Mouse (Mus musculus) heart, adult 9 months (tissue): ENCODE data around the gene Ephb1.

Experiments used
- DNase-seq, 2 experiments: peaks; one replicate each; pipeline ENCODE4 v3.0.0; 2022; ENCODE audit warnings: low spot score in 2 of 2

Gene Ephb1

DNA sequence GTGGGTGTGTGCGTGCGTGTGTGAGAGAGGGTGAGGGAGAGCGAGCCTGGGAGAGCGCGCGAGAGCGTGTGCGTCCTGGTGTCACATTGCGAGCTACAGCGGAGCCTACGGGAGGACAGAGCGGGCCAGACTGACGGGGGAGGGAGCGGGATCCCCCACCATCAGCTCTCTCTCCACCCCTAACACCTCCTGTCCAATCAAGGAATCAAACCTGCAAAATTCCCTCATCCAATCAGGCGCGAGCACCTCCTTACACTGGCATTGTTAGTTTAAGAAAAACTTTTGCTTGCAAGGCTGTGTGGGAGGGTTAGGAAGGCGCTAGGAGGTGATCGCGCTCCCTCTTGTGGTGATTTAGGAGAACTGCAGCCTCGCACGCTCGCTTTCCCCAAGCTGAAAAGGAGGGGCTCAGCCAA lies at the start of gene Ephb1:
Gene Ephb1, minus strand, starts transcription at position 133 of the 413 bp plus-strand sequence.
- DNase-seq: peak; percentile 85 to 86

DNA sequence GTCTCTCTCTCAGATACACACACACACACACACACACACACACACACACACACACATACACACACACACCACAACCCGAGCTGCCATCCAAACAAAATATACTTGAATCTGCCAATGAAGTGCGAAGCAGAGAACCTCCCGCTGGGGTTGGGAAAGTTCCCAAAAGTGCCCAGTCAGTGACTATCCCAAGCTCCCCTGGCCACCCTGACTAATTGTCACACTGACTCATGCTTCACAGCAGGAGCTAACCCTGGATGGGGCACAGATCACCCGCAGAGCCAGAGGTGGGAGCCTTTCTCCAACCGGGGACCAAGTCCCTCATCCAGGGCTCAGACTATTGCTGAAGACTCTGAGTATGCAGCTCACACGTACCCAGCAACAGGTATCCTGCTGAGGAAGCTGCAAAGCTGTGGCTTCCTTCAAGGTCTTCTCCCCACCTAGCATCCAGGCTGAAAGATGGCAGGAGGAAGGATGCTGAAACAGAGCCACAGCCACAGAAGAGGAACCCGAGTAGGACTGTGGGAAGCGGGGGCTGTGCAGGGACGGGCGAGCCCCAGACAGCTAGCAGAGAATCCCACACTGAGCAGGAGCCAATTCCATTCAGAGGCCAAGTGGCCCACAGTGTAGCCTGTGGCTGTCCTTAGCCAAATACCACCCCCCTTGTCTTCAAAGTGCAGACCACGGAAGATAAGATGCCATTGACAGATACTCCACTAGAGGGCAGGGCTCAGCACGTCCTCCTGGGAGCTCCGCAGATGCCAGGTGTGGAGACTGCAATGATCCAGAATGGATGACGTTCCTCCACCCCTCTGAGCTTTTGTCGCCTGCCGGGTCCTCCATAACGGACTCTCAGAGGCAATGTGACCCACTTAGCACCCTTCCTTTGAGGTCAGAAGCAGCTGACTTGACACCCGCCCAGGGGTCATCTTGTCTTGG lies 48.9 kb upstream of the Ephb1 start:
- peak; percentile 37 to 44 for DNase-seq

DNA sequence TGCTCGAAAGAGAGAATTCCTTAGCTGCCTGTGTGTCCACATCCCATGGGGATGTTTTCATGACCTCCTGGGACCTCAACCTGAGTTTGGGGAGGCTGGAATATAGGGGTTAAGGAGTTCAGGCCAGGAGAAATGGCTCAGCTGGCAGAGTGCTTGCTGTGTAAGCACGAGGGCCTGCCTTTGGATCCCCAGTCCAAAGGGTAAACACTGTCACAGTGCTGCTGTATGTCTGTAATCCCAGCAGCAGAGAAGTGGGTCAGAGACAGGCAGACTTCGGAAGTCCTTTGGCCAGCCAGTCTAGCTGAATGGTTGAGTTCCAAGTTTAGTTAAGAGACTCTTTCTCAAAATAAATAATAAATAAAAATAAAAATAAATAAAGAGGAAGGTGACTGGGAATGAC lies 48.2 kb upstream of the Ephb1 start:
- DNase-seq: no peak

DNA sequence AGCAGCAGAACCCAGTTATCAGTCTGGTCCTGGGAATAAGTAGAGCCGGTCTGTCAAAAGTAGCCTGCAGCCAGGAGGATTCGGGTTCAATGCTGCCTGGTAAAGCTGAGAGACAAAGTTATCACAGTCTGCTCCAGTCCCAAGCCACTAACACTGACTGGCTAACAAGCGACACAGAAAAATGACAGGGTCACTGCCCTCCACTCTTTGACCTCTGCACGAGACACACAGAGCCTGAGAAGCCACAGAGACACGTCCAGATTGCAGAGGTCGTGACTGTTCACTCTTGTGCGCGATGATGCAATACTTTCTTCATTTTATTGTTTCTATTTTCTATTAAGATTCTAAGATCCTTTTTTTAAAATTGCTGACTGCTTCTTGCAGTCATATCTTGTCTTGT lies 33.8 kb upstream of the Ephb1 start:
- no peak for DNase-seq

DNA sequence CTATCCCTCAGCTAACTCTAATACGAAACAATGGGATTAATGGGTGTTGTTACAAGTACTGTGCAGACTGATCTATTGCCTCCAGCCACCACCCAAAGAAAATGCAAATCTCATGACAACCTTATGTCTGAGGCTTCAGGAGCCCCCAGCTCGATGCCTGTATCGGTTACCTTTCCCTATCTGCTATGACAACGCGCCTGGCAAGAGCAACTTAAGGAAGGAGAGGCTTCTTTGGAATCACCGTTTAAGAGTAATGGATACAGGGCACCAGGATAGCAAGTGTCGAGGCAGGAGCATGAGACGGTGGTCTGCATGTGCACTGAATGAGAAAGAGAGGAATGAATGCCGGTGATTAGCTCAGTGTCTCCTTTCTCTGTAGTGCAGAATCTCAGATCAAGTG lies 32.3 kb upstream of the Ephb1 start:
- no peak for DNase-seq

- no peak for DNase-seq
Observed at GRCm38 (mm10) chr9:102380235-102380634, 25.7 kb upstream of the Ephb1 start.

- DNase-seq: no peak
Observed at GRCm38 (mm10) chr9:102374661-102375060, 20.2 kb upstream of the Ephb1 start.

- DNase-seq: no peak
Observed at GRCm38 (mm10) chr9:102373886-102374285, 19.4 kb upstream of the Ephb1 start.

GRCm38 (mm10) chr9:102371936-102372335 lies 17.4 kb upstream of the Ephb1 start:
- DNase-seq: no peak

DNA sequence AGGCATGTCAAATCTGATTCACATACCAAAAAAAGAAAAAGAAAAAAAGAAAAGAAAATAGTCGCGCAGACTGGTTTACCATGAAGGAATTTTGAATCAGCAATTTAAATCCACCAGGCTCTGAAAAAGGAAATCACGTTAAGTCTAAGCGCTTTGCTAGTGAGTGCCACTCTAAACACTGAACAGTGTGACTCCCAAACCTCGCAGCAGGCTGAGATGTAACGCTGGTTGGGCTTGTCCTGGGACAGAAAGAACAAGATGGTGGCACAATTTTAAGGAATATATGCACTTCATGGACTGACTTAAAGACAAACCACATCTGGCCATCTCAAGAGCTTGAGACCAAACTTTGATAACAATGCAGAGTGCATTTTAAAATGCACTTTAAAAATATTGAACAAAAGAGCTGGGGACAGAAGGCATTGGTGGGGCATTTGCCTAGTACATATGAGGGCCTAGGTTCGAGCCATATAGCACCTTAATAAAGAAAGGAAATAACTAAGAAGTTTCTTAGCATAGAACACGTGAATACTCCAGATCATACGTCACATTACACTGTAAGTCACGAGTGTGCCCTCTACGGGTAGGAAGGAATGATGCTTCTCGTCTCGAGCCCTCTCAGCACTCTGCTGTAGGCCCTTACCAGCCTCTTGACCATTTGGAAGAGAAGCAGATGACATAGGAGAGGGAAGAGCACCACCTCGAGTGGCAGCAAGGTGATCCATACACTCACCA lies 16.7 kb upstream of the Ephb1 start:
- no peak for DNase-seq

GRCm38 (mm10) chr9:102370141-102370540 lies 15.6 kb upstream of the Ephb1 start:
- no peak for DNase-seq

DNA sequence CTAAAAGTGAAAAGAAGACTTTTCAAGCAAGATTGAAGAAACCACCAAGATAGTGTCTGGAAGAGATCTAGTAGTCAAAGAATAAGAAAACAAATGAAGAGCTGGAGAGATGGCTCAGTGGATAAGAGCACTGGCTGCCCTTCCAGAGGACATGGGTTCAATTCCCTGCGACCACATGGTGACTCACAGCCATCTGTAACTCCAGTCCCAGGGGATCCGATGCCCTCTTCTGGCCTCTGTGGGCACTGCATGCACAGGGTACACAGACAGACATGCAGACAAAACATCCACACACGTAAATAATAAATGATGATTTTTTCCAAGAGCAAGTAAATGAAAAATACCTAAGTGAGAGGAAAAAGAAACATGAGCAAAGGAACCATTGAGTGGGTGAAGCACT lies 14.6 kb upstream of the Ephb1 start:
- DNase-seq: no peak

GRCm38 (mm10) chr9:102367796-102368195 lies 13.3 kb upstream of the Ephb1 start:
- DNase-seq: no peak

- DNase-seq: no peak
Observed at GRCm38 (mm10) chr9:102365536-102365935, 11.0 kb upstream of the Ephb1 start.

DNA sequence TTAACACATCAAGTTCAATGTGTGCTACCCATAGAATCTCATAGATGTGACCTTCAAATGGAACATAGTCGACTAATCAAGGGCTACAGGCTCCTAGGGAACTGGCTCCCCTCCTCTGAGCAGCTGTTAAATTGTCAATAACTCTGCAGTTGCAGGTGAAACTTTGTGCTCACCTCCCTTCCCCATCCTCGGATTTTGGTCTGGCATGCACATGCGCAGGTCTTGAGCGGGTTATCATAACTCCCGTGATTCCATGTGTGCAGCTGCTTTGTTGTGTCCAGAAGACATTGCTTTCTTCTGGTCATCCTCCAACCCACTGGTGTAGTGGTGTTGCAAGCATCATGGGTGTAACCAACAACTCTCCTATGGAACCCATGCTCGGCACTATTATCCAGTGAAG lies 4.8 kb upstream of the Ephb1 start:
- DNase-seq: no peak

- no peak for DNase-seq
Observed at GRCm38 (mm10) chr9:102358711-102359110, 4.2 kb upstream of the Ephb1 start.

- no peak for DNase-seq
Observed at GRCm38 (mm10) chr9:102358011-102358410, 3.5 kb upstream of the Ephb1 start.

DNA sequence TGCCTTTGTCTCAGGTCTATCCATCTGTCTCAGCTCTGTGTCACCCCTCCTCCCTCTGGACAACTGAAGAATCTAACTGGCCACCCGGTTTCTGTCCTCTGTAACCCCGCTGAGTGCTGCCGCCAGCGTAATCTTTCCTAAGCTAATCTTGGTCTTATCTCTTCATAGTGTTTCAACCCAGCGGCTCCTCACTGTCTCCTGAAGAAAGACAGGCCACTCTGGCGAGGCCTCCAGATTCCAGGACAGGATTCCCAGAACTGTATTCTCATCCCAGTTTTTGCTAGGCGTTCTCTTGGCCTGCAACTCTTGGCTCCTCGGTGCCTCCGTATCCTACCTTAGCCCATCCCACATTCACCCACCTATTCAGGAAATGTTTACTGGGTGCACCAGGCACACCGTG lies 2.0 kb upstream of the Ephb1 start:
- DNase-seq: no peak

- DNase-seq: no peak
Observed at GRCm38 (mm10) chr9:102355726-102356125, 1.2 kb upstream of the Ephb1 start.

DNA sequence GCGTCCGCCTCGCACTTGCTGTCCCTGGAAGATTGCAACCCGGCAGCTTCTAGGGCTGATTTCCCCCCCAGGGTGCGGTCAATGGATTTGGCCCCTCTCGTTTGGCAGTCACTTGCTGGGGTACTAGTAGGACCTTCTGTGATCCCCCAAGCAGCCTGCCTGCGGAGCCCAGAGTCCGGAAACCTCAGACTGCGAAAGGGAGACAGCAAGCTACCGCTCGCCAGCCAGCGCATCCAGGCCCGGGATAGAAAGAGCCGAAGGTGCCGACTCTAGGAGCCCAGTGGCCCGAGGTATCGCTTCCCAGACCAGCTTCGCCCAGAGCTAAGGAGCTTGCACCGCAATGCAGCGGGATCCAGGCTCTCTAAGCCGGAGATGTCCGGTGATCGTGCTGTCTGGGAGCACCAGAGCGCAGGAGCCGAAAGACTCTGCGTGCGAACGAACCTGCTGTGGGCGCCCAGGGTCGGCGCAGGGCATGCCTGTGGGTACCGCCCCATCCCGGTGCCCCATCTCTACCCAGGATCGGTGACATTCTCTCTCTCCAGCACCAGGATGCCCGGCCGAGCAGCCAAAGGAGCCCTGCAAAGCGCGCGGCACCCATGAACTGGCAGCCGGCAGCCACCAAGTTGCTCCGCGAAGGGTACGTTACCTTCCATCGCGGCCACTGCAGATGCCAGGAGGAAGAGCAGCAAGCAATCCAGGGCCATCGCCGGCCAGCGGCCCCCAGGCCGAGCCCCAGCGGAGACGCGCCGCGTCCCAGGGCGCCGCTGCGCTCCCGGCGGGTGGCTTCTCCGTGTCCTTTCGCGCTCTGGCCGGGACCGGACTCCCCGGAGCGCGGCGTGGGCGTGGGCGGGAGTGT lies 629 bp downstream of the Ephb1 start:
- DNase-seq: peak in 1 of 2 experiments; percentile 13

GRCm38 (mm10) chr9:102353056-102353635 lies 1.3 kb downstream of the Ephb1 start:
- DNase-seq: no peak
